Mouse (Mus musculus) erythroblast, embryonic 14.5 days (primary cell): ENCODE results near the gene Armcx3.

Experiments
- GATA1 ChIP-seq: IDR thresholded peaks from 2 replicates; pipeline ENCODE4 v1.6.1; 2012; ENCODE audit warnings: low read length, inconsistent platforms, mixed read lengths
- TAL1 ChIP-seq: IDR thresholded peaks from 3 replicates; pipeline ENCODE4 v1.6.1; 2012; ENCODE audit warnings: low read length, inconsistent platforms, mixed read lengths

DNA sequence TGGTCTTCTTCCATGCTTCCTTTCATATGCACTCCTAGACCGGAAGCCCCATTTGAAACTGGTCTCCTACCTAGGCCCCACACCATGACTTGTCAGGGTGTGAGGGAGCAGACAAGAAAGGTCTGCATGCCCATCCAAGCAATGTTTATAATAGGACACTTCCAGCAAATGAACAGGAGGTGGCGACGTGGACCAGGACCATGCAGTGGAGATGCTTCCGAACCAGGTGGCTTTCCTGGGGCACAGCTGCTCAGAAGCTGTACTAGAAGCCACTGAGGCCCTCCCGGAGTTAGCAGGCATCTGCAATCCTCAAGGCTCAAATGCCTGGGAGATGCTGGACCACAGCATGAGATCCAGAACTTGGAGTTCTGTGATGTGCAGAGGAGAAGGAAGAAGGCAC, 9.9 kb upstream of the Armcx3 start:
- TF ChIP-seq GATA1 (no peak), TAL1 (no peak)
